Mouse (Mus musculus): ENCODE results near the gene Gm21885. TPM values are rescaled to one million over a fixed set of nuclear protein-coding genes. Genes with fewer than 3 reads are reported as not detected.
"Not testable (repeated sequence)": the region's sequence is repeated elsewhere in the genome, so short reads cannot be mapped to it uniquely, and the experiment has no call there.

Gene Gm21885
- total RNA-seq, 2 experiments from 2014 or later: not detected

DNA sequence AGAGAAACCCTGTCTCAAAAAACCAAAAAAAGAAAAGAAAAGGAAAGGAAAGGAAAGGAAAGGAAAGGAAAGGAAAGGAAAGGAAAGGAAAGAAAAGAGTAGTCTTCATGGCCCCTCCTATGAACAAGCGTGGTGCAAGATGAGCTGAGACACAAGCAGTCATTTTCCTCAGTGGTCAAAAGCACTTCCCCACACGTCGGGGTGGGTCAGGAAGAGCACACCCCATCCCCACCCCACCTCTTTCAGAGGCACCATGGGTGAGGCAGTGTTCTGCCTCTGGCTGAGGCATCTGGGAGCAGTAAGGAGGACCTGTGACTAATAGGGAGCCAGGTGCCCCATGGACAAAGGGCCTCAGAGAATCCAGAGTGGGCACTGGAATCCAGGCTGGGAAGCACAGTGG, 15.5 kb upstream of the Gm21885 start:
- intact Hi-C loops (cut with DNase I); DNase-seq: not testable (repeated sequence)

DNA sequence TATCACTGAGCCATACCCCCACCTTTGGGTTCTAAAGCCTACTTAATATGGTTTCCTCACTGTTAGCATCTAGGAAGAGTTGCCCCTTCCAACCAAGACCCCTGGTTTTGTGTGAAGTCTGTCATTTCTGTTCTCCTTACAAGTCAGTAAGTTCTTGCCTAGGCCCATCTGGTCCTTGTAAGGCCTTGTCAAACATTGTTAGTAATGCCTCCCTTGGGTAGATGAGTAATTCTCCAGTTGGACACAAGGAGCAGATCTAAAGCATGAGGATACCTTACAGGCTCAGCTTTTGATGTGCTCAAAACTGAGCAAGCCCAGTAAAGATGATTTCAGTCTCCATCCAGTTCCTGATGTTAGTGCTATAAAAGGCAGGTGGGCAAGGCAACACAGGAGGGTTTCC, 12.9 kb upstream of the Gm21885 start:
- no peak for DNase-seq
- intact Hi-C loops (cut with DNase I): no loop called here

DNA sequence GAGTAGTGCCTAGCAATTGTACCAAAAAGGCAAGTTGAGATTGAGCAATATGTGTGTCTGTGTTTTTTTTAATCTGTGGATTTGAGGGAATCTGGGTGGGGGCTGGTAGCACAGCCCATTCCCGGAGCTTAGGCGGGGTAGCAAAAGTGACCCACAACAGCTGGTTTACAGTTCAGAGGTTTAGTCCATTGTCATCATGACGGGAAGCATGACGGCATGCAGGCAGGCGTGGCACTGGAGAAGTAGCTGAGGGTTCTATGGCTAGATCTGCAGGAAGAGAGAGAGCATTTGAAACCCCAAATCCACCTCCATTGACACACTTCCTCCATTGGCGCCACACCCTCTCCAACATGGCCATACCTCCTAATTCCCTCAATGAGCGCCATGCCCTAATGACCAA, 11.8 kb upstream of the Gm21885 start:
- DNase-seq: no peak
- intact Hi-C loops (cut with DNase I): no loop called here

DNA sequence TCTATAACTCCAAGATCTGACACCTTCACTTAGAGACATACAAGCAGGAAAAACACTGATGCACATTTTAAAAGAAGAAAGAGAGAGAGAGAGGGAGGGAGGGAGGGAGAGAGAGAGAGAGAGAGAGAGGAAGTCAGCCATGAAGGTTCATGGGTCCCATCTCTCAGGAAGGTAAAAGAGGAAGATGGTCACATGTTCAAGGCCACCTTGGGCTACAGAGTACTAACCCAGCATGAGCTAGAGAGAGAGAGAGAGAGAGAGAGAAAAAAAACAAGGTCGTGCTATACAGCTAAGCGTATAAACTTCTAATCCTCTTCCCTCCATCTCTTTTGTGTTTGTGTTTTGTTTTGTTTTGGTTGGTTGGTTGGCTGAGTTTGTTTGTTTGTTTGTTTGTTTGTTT, 10.7 kb upstream of the Gm21885 start:
- intact Hi-C loops (cut with DNase I): no loop called here
- DNase-seq: no peak

DNA sequence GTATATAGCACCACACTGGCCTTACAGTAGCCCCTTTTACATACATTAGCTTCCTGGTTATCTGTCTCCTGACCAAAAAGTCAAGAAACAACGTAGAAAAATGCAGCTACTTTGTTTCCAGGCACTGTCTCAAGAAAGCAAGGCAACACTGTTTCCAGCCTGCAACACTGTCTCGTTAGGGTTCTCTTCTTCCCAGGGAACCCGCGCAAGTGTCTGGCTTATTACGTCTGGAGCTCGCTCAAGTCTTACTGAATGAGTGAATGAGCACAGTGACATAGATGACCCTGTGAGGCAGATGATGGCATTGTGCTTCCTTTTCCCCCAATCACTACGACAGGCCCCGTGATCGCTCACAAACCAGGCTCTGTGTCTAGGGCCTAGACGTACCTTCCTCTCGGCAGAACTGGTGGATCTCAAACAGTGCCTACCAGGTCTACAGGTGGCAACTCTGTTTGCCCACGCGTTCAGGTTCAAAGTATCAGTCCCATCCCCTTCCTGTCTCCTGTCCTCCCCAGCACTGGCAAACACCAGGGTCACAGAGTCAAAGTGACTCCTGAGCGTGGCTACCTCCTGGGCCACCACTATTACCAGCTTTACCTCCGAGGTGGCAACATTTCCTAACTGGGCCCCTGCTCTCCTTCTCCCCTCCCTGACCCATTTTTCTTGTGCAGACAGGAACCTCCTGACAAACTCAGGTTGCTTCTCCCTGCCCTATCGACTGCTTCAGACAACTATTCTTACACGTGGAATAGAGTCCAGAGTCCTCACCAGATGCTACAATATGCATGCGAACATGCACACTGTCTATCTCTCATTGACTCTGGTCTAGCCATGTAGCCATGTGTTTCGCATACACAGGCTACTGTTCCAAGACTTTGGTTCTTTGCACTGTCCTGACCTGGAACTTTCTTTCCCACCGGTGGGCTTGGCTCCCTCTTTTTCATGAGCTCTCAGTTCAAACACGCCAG, 8.4 kb upstream of the Gm21885 start:
- intact Hi-C loops (cut with DNase I): no loop called here

DNA sequence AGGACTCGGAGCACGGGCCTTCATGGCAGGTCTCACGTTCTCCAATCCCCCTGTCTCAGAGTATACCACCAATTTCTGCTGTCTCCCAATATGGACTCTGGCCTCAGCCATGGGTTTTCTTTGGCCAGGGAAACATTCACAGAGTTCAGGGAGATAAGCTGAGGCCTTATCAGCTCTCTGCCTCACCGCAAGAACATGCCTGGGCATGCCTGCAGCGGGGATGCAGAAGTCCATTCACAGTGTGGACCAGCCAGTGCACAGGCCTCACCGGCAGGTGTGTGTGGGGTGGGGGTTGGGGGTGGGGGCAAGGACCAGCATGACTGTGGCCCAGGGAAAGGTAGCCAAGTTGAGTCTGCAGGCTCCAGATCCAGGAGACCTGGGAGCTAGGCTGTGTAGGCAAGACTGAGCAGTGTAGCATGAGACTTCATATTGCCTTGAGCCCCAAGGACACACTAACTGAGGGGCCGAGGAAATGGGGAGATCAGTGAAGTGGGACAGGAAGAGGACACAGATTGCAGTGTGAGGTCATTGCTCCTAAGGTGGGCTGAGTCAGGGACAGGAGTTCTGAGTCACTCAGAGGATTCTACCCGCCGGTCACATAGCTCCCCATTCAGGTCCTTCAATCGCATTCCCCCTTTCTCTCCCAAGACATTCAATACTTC, 7.3 kb upstream of the Gm21885 start:
- no peak for DNase-seq
- intact Hi-C loops (cut with DNase I): no loop called here

More for the DNA sequence above, 8.4 kb upstream of the Gm21885 start:
- no peak for DNase-seq

DNA sequence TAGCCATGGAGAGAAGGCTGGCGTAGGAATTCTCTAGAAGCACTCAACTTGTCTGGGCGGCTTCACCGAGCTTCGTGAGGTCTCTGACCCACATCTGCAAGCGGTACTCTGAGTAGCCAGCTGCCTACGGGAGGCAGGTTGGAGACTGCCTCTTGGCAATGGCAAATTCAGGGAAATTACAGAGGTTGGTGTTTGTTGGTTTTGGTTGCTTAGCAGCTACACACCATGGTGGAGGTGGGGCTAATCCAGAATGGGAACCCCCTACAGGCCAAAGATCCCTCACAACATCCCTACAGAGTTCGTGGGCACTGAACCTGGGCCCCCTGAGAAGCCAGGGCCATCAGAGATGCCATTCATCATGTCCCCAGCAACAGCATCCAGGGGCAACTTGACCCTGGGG, 6.4 kb upstream of the Gm21885 start:
- no peak for DNase-seq
- intact Hi-C loops (cut with DNase I): loop anchor here (5.0 kb wide), 1 partner anchor 38 kb away; no protein-coding TSS in a partner anchor

DNA sequence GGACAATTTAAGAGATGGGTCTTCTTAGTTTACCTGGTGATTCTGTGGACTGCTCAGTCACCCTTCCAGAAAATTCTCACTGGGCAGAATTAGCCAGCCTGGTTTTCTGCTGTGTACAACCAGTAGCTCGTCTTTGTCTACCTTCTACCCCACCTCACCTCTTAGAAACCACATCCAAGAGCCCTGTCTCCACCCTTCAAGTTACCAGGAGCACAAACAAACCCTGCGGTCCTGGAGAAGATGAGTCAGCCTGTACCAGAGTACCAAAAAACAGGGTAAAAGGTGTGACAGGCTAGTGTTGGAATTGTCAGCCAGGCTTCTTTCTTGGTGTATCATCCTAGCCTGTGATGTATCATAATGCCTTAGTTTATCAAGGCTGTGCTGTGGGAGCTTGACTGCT, 6.0 kb upstream of the Gm21885 start:
- intact Hi-C loops (cut with DNase I): loop anchor here (2.0 to 5.0 kb wide), 2 partner anchors 38 to 147 kb away; no protein-coding TSS in a partner anchor

DNA sequence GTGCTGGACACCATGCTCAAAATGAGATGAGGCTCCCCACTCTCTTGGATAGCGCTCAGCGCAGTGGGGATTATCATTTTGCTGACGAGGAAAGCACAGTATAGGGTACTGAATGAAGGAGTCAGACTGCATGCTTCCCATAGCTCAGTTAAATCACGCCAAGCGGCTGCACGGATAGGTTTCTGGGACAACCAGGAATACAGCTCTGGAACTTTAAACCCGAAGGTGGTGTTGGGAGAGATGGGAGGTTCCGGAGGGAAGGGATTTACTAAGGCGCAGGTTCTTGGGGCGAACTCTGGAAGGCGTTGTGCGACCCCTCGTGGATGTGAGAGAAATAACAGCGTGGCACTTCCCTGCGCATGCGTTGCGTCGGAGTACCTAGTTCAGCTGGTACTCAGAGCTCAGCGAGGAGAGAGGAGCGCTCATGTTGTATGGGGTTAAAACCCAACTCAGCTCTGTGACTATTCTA, 4.8 kb upstream of the Gm21885 start:
- intact Hi-C loops (cut with DNase I): loop anchor here (2.0 to 5.0 kb wide), 2 partner anchors 40 to 148 kb away; no protein-coding TSS in a partner anchor
- peak; percentile 85 for DNase-seq

More for the DNA sequence above, 6.0 kb upstream of the Gm21885 start:
- no peak for DNase-seq

DNA sequence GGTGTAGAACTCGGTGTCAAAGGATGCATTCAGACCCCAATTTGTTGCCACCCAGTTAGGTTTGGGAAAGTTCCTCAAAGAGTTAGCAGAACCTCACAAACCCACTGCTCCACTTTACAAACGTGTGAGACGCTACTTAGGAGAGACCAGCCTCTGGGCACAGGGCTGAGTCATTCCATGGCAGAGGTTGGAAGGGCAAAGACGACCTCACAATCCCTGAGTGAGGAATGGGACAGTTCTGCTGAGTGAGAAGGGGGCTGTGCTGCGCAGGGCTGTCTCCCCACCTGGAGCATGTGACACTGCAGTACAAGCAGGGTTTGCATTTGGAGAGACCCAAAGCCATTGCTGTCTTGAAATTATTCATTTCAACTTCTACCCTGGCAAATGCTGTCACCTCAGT, 618 bp downstream of the Gm21885 start:
- intact Hi-C loops (cut with DNase I): no loop called here
- DNase-seq: no peak

DNA sequence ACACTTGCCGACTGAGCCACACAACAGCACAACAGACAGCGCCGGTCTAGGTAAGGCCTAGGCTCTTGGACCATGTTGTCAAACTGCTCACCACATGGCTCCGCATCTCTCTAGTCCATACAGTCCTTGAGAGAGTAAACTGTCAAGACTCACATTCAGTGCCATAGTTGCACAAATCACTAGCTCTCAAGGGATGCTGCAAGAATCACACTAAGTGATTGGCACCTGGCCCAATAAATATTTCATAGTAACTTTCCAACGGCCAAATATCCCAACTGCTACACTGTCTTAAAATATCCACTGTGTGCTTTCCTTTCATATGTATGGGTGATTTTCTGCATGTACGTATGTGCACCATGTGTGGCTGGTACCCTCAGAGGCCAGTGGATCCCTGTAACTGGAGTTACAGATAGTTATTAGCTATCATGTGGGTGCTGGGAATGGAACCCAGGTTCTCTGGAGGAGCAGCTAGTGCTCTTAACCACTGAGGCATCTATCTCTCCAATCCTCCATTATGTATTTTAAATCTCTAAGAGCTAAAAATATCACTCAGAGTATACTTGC, 1.9 kb downstream of the Gm21885 start:
- no peak for DNase-seq
- intact Hi-C loops (cut with DNase I): no loop called here

DNA sequence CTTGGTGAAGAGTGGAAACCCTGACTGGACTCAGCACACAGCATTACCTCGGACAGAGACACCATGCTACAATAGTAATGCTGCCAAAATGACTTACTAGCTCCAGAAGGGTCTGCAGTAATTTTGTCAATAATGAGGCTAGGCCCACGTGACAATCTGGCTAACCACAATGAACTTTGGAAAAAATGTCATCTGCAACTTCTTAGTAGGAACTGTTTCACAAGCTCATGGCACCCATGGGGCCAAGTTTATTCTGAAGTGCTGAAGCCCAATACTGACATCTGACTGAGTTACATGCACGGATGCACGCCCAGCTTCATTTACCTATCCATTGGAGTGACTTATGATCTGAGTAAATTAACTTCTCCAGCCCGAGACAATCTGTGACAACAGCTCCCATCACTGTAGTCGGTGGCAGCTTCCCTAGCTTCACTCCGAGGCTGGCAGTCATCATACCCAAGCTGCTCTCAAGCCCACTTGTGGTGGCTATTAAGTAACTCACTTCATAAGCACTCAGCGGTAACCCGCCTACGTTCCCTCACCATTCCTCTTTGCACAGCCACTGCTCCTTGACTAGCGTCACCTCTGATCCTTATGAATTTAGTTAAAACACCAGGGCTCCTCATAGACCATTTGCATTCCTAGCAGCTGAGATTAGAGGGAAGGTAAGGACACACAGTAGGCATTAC, 4.4 kb downstream of the Gm21885 start:
- no peak for DNase-seq
- intact Hi-C loops (cut with DNase I): no loop called here

DNA sequence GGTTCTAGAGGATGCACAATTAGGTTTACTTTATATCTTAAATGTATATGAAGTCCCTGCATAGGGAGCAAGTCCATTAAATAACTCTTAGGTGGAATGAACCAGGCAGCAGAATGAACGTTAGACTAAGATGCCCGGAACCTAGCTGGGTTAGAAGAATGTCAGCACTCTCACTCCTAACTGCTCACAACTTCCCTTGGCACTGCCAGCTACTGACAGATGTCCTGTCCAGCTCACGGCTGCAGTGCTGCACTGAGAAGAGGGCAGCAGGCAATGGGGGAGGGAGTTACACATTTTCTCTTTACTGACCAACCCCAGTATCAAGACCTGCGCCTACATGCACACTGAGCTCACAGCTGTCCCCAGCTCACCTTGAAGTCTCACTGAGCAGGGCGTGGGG, 5.4 kb downstream of the Gm21885 start:
- DNase-seq: no peak
- intact Hi-C loops (cut with DNase I): no loop called here

DNA sequence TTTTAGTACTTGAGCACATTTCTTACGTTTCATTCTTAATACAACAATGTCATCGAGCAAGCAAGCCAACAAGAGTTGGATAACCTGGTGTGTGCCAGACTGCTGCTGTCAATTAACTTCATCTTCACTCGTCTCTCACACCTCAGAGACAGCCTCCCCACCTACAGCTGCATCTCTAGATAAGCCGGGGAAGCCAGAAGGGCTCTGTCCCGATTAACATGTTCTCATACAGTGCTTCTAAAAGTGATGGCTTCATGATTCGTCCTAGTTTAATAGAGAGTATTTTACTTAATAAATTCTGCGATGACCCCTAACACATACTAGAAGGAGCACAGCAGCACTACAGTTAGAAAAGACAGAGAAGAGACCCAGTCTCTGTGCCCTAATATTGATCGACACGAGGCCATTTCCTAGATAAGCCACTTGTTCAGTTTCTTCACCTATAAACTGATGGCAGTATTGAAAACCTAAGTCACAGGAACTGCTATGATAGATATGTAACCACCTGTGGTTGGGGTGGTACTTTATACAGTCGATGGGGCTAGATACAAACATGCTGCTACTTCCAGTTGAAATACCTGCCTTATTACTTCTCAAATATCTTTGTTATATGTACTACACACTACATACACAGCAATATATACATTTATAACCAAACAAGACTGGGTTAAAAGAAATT, 8.5 kb downstream of the Gm21885 start:
- DNase-seq: no peak
- intact Hi-C loops (cut with DNase I): no loop called here

DNA sequence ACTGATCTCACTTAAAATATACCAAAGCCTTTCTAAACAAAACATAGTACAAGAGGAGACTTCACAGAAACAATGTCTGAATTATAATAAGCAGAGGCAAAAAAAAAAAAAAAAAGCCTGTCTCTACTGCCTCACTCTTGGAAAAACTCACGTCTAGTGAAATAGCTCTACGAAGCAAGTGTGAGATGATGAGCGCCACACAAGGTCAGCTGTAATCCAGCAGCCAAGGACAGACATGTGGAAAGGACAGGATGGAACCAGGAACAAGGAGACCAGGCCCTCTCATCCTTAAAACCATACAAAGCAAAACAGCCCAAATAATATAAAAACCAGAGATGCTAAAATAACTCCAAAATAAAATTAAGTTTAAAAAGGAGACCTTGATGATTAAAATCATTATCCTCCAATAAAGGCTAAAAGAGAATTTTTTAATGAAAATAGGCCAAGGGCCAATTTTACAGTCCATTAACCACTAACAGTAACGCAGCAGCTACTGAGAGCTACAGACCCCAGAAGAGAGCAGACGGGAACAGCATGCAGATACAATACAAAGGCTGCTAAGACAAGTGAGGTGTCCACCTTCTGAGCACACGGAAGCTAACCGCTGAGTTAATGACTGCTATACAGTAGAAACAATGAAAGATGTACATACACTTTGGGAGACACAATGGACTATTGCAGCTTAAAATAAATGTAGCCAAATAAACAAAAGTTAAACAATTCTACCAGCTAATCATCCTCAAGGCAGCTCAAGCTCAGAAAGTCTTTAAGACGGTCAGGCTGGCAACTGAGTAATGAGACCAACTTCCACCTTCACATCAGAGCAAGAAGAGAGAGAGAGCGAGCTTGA, 13.5 kb downstream of the Gm21885 start:
- intact Hi-C loops (cut with DNase I): no loop called here
- no peak for DNase-seq

DNA sequence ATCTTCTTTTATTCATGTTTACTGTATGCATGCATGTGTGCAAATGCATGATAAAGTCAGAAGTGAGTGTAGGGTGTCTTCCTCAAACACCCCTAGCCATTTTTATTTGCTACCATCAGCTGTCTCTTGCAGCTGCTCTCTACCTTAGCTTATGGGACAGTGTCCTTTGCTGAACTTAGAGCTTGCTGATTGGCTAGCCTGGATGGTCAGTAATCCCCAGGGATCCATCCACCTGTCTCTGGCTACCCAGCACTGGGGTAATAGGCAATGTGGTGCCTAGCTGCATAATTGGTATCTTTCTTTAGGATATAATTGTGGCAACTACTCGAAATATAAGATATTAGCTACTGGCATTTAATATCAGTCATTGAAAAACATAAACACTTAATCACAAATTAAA, 31.1 kb downstream of the Gm21885 start:
- no peak for DNase-seq
- intact Hi-C loops (cut with DNase I): no loop called here

DNA sequence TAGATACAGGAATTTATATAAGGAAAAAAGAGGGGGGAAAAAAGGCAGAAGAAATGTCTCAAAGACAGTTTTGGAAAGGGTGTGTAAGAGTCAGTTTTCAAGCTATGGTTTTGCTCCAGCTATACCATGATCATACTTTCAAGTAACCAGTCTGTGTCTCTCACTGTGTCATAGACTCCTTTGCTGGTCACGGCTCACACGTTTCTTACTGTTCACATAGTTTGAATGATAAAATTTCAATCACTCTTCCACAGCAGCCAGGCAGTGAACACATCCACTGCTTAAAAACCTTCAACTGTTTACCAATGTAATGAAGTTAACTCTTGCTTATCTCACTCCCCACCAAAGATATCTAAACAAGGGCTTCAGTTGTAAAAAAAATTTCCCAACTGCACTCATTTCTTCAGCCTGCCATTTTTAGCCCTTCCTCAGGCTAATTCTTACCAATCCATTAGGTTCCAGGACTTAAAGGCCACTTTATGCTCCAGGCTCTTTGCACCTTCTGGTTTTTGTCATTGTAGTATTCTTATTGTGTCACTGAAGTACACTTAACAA, 32.5 kb downstream of the Gm21885 start:
- intact Hi-C loops (cut with DNase I): no loop called here
- no peak for DNase-seq

DNA sequence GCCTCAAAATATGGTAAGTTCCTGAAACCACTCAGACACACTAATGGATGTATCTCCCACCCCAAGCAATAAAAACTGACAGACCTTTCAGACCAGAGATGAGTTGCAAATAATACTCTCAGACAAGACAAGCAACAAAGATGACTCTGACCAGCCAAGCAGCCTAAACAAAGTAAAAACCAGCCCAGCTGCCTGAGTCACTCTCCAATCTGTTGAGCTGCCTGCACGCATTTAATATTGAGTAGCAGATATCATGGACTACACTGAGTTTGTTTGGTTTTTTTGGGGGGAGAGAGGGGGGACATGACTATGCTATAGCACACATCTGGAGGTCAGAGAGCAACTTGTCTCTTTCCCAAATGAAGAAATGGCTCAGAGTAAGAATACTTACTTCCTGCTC, 33.6 kb downstream of the Gm21885 start:
- intact Hi-C loops (cut with DNase I): no loop called here
- DNase-seq: no peak

DNA sequence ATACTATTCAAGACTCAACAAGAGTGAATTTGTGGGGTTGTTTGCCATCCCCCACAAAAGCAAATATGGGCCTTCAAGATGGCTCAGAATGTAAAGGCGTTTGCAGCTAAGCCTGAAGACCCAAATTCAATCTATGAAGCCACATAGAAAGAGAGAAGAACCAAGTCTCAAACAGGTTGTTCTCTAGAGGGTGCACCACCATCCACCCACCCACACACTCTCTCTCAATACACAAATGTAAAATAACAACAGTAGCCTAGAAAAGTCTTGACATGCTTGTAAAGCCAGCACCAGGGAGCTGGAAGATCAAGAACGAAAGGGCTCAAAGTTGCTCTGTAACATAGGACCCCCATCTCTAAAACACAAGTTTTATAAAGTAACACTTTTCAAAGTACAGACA, 34.9 kb downstream of the Gm21885 start:
- intact Hi-C loops (cut with DNase I): no loop called here
- no peak for DNase-seq
